Mouse (Mus musculus) neural tube, embryonic 11.5 days (tissue): ENCODE data around the gene D3Ertd254e. TPM values are rescaled to one million over a fixed set of nuclear protein-coding genes. Genes with fewer than 3 reads are reported as not detected.

Source experiments
- ATAC-seq: fragments of 200-750 bp; cut with Nextera tagmentation; 2 replicates; pipeline ENCODE4 v1.8.0; 2017; ENCODE audit warnings: moderate number of reproducible peaks, mild to moderate bottlenecking, moderate TSS enrichment, moderate library complexity; ENCODE audit not compliant: insufficient read depth, low FRiP score, low TSS enrichment
- DNase-seq: peaks from one replicate; pipeline ENCODE4 v3.0.0-alpha.2; 2015; ENCODE audit warnings: low spot score
- H3K27ac ChIP-seq: fragments of 300-500 bp; sonication (generic); 2 replicates; pipeline ENCODE4 v1.5.1; 2014; ENCODE audit warnings: low read depth, mild to moderate bottlenecking, low read length
- H3K27me3 ChIP-seq: fragments of 300-500 bp; sonication (generic); 2 replicates; pipeline ENCODE4 v1.6.1; 2014; ENCODE audit warnings: mild to moderate bottlenecking, low read length, mixed read lengths; ENCODE audit not compliant: control insufficient read depth, insufficient read depth
- H3K36me3 ChIP-seq: fragments of 300-500 bp; sonication (generic); 2 replicates; pipeline ENCODE4 v1.6.1; 2014; ENCODE audit warnings: mild to moderate bottlenecking, low read length, moderate library complexity, mixed read lengths; ENCODE audit not compliant: control insufficient read depth, insufficient read depth
- H3K4me1 ChIP-seq: fragments of 300-500 bp; sonication (generic); 2 replicates; pipeline ENCODE4 v1.6.1; 2014; ENCODE audit warnings: low read length, mixed read lengths; ENCODE audit not compliant: control insufficient read depth, insufficient read depth
- H3K4me2 ChIP-seq: fragments of 300-500 bp; sonication (generic); 2 replicates; pipeline ENCODE4 v1.6.1; 2014; ENCODE audit warnings: low read depth, mild to moderate bottlenecking, moderate library complexity
- H3K4me3 ChIP-seq: fragments of 300-500 bp; sonication (generic); 2 replicates; pipeline ENCODE4 v1.5.1; 2014; ENCODE audit warnings: low read depth, low read length
- H3K9ac ChIP-seq: fragments of 300-500 bp; sonication (generic); 2 replicates; pipeline ENCODE4 v1.6.1; 2014; ENCODE audit warnings: mild to moderate bottlenecking, low read length
- H3K9me3 ChIP-seq: fragments of 300-500 bp; sonication (generic); 2 replicates; pipeline ENCODE4 v1.6.1; 2016; ENCODE audit warnings: low read length; ENCODE audit not compliant: control insufficient read depth
- WGBS: fragments of 180-500 bp; shearing (Covaris S2); extraction: QIAGEN DNeasy Blood & Tissue Kit; methylation state at CpG from one replicate; pipeline ENCODE4 v1.1.7; 2014; 5-methylcytosine and 5-hydroxymethylcytosine counted together
- polyA plus RNA-seq: library from polyadenylated mRNA; unstranded; fragments of >200 nt; fragmentation: Nextera tagmentation; extraction: Ambion mirVana; gene quantifications from 2 replicates; pipeline ENCODE4 v1.2.1, GENCODE M21; 2014

D3Ertd254e gene
- polyA plus RNA-seq, 1 experiment from 2014 or later: 12.1 TPM

GRCm38 (mm10) chr3:36150537-36150933 is 282 bp upstream of the D3Ertd254e start:
- Histone ChIP-seq H3K27me3 (no peaks in the 10 kb centered on the region), H3K27ac (no peak overlapping the region), H3K36me3 (no peaks in the 10 kb centered on the region), H3K9me3 (no peaks in the 10 kb centered on the region), H3K4me2 (no peak overlapping the region), H3K4me3 (peak overlapping the region; percentile 81), H3K4me1 (peaks cover 7% of the 10 kb centered on the region), H3K9ac (no peak overlapping the region; the same call in 1 of the 2 replicates)
- DNase-seq: no peak
- no peak for ATAC-seq
- WGBS: 2% methylated on average over 1 of the region's 1 CpGs

- no peak overlapping the region for H3K4me3 ChIP-seq
- peaks cover 6% of the 10 kb centered on the region; the same call in 1 of the 2 replicates for H3K36me3 ChIP-seq
- H3K9me3 ChIP-seq: peaks cover 6% of the 10 kb centered on the region; the same call in 1 of the 2 replicates
- no peak for ATAC-seq
- H3K4me2 ChIP-seq: no peak overlapping the region
- WGBS: 33% methylated on average over 5 of the region's 5 CpGs
- no peak overlapping the region for H3K27ac ChIP-seq
- H3K9ac ChIP-seq: no peak overlapping the region
- no peak for DNase-seq
- H3K4me1 ChIP-seq: peaks cover 7% of the 10 kb centered on the region
- no peaks in the 10 kb centered on the region for H3K27me3 ChIP-seq
These were observed 4.5 kb downstream of the D3Ertd254e start for GRCm38 (mm10) chr3:36155268-36155667.

- Histone ChIP-seq H3K4me3 (no peak overlapping the region), H3K9ac (no peak overlapping the region), H3K4me1 (no peaks in the 10 kb centered on the region), H3K36me3 (peaks cover 4% of the 10 kb centered on the region), H3K4me2 (no peak overlapping the region), H3K9me3 (no peaks in the 10 kb centered on the region), H3K27me3 (no peaks in the 10 kb centered on the region), H3K27ac (no peak overlapping the region)
- ATAC-seq: no peak
- DNase-seq: no peak
- 87% methylated on average over 1 of the region's 1 CpGs for WGBS
These were observed 19.9 kb downstream of the D3Ertd254e start for GRCm38 (mm10) chr3:36170670-36171210.

GRCm38 (mm10) chr3:36171348-36171747 is 20.5 kb downstream of the D3Ertd254e start:
- no peak overlapping the region for H3K4me2 ChIP-seq
- no peaks in the 10 kb centered on the region for H3K4me1 ChIP-seq
- 94% methylated on average over 1 of the region's 1 CpGs for WGBS
- H3K9ac ChIP-seq: no peak overlapping the region
- no peaks in the 10 kb centered on the region for H3K27me3 ChIP-seq
- H3K4me3 ChIP-seq: no peak overlapping the region
- H3K9me3 ChIP-seq: no peaks in the 10 kb centered on the region
- peaks cover 2% of the 10 kb centered on the region for H3K36me3 ChIP-seq
- ATAC-seq: no peak
- H3K27ac ChIP-seq: no peak overlapping the region
- no peak for DNase-seq

GRCm38 (mm10) chr3:36173761-36174160 is 22.9 kb downstream of the D3Ertd254e start:
- H3K9ac ChIP-seq: no peak overlapping the region
- no peaks in the 10 kb centered on the region; the same call in 1 of the 2 replicates for H3K36me3 ChIP-seq
- H3K4me1 ChIP-seq: no peaks in the 10 kb centered on the region
- no peaks in the 10 kb centered on the region for H3K27me3 ChIP-seq
- H3K4me3 ChIP-seq: no peak overlapping the region
- H3K9me3 ChIP-seq: no peaks in the 10 kb centered on the region
- H3K27ac ChIP-seq: no peak overlapping the region
- ATAC-seq (no peak), DNase-seq (no peak)
- WGBS: 91% methylated on average over 2 of the region's 2 CpGs
- H3K4me2 ChIP-seq: no peak overlapping the region

- Histone ChIP-seq H3K27ac (no peak overlapping the region), H3K9me3 (no peaks in the 10 kb centered on the region), H3K4me1 (no peaks in the 10 kb centered on the region), H3K4me3 (no peak overlapping the region), H3K9ac (no peak overlapping the region), H3K4me2 (no peak overlapping the region), H3K36me3 (no peaks in the 10 kb centered on the region), H3K27me3 (no peaks in the 10 kb centered on the region)
- ATAC-seq: no peak
- 11% methylated on average over 4 of the region's 4 CpGs for WGBS
- peak; percentile 48 for DNase-seq
These were observed 30.7 kb downstream of the D3Ertd254e start for GRCm38 (mm10) chr3:36181519-36181918.

GRCm38 (mm10) chr3:36186510-36186909 is 35.7 kb downstream of the D3Ertd254e start:
- WGBS: 79% methylated on average over 4 of the region's 4 CpGs
- ATAC-seq: no peak
- no peak overlapping the region for H3K9ac ChIP-seq

GRCm38 (mm10) chr3:36189243-36189642 is 38.4 kb downstream of the D3Ertd254e start:
- no peak overlapping the region for H3K27ac ChIP-seq
- no peaks in the 10 kb centered on the region for H3K4me1 ChIP-seq
- ATAC-seq: no peak
- 94% methylated on average over 8 of the region's 8 CpGs for WGBS
- H3K4me2 ChIP-seq: no peak overlapping the region
- no peaks in the 10 kb centered on the region for H3K27me3 ChIP-seq
- no peaks in the 10 kb centered on the region for H3K9me3 ChIP-seq
- no peak overlapping the region for H3K4me3 ChIP-seq
- H3K9ac ChIP-seq: no peak overlapping the region
- no peak for DNase-seq
- H3K36me3 ChIP-seq: no peaks in the 10 kb centered on the region

More at GRCm38 (mm10) chr3:36186510-36186909, 35.7 kb downstream of the D3Ertd254e start:
- Histone ChIP-seq H3K4me2 (no peak overlapping the region), H3K27ac (no peak overlapping the region), H3K4me3 (no peak overlapping the region), H3K9me3 (no peaks in the 10 kb centered on the region), H3K4me1 (no peaks in the 10 kb centered on the region), H3K27me3 (no peaks in the 10 kb centered on the region), H3K36me3 (no peaks in the 10 kb centered on the region)
- DNase-seq: no peak

GRCm38 (mm10) chr3:36201098-36201497 is 50.3 kb downstream of the D3Ertd254e start:
- WGBS: 88% methylated on average over 5 of the region's 5 CpGs
- DNase-seq: no peak
- ATAC-seq: no peak

More at GRCm38 (mm10) chr3:36201098-36201497, 50.3 kb downstream of the D3Ertd254e start:
- H3K9me3 ChIP-seq: no peaks in the 10 kb centered on the region
- no peaks in the 10 kb centered on the region for H3K27me3 ChIP-seq
- no peak overlapping the region for H3K4me3 ChIP-seq
- H3K36me3 ChIP-seq: no peaks in the 10 kb centered on the region
- H3K4me1 ChIP-seq: no peaks in the 10 kb centered on the region
- no peak overlapping the region for H3K27ac ChIP-seq
- H3K9ac ChIP-seq: no peak overlapping the region
- H3K4me2 ChIP-seq: no peak overlapping the region
